In the genomic region with DNA sequence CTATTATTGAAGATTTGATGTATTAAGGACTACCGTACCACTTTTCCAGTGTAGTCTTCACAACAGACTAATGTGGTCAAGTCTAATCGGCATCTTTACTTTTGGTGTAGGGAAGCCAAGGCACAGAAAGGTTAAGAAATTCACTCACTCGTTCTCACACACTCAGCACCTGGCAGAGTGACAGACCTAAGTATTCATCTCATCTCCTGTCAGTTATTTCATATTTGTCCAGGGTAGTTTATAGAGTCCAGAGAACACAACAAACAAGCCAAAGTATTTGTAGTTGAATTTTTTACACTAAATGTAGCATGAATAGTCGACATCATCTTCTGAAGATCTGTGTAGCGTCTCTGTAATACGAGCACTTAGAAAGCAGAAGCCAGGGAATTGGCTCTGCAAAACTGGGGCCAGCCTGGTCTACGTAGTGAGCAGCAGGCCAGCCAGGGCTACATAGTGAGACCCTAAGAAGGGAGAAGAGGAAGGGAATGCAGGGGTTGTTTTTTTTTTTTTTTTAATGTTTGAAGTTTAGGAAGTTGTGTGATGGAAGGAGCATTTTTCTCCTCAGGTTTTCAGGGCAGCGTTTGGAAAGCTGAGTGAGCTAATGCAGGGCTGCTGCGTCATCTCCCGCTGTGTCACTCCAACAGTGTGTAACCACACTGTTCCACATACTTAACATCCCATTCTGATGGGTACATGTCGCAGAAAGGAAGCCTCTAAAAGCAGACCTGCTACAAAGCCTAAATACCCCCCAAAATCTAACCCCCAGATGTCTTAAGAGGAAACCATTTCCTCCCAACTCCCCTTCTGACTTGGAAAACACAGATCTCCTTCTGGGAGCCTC, we compare ENCODE assay signal across 9 mouse cellular contexts. TPM values are rescaled to one million over a fixed set of nuclear protein-coding genes. Genes with fewer than 3 reads are reported as not detected.
DNase-seq lines count a peak whose midpoint lies in the region; ATAC-seq and TF ChIP-seq lines count a peak whose summit lies in the region.
"Had no signal": no experiment of that assay in that cellular context is flagged by ENCODE, and none has a peak within 500 bp of the region (broad histone marks: within the 10 kb centered on the region; RNA-seq: fewer than 3 reads in every experiment).

No protein-coding gene starts in this region.

- no peak for DNase-seq in kidney, adult 2 months
- DNase-seq in kidney, postnatal 10 days, result no peak
- DNase-seq in MEL-GATA-1-ER (ENCODE audit: extremely low read depth, low read depth), result peak; percentile 25
- DNase-seq in forebrain, embryonic 11.5 days (ENCODE audit: low spot score), result no peak
- DNase-seq in gastrocnemius, adult 8-10 months (ENCODE audit: low spot score in 2 of 2), result no peak

- H3K9ac ChIP-seq in heart, embryonic 15.5 days, result no peak overlapping the region
- no peak overlapping the region for H3K9ac ChIP-seq in forebrain, embryonic 15.5 days (replicated peaks)
- no peak overlapping the region for H3K9ac ChIP-seq in forebrain, embryonic 11.5 days (ENCODE audit: low read length)
- H3K9ac ChIP-seq: midbrain, embryonic 15.5 days had no signal

- H3K27ac ChIP-seq in kidney, adult 2 months (ENCODE audit: insufficient read depth, low read depth, low read length), result peak overlapping the region; percentile 58
- H3K27ac ChIP-seq in heart, embryonic 15.5 days, result peak overlapping the region; percentile 83
- no peak overlapping the region for H3K27ac ChIP-seq in forebrain, embryonic 15.5 days (replicated peaks)
- no peak overlapping the region for H3K27ac ChIP-seq in forebrain, embryonic 11.5 days (ENCODE audit: low read depth, low read length)
- H3K27ac ChIP-seq: midbrain, embryonic 15.5 days had no signal

- no peak for ATAC-seq in heart, embryonic 15.5 days (replicated peaks; ENCODE audit: insufficient number of reproducible peaks, insufficient read depth, low FRiP score, low read depth)
- ATAC-seq in megakaryocyte, adult 5-6 weeks (ENCODE audit: poor library complexity, severe bottlenecking), result peak; percentile 37
- ATAC-seq in forebrain, embryonic 15.5 days (replicated peaks), result no peak
- ATAC-seq in forebrain, embryonic 11.5 days (replicated peaks; ENCODE audit: low FRiP score), result no peak
- ATAC-seq: midbrain, embryonic 15.5 days had no signal

- 0 out of 2 replicates have a peak overlapping the region, but pooled peaks have one; percentile 37 for H3K4me2 ChIP-seq in heart, embryonic 15.5 days
- no peak overlapping the region for H3K4me2 ChIP-seq in forebrain, embryonic 15.5 days (replicated peaks)
- no peak overlapping the region for H3K4me2 ChIP-seq in forebrain, embryonic 11.5 days (ENCODE audit: low read depth, low read length, severe bottlenecking)
- H3K4me2 ChIP-seq: midbrain, embryonic 15.5 days had no signal

- no peaks in the 10 kb centered on the region for H3K9me3 ChIP-seq in heart, embryonic 15.5 days (replicated peaks)
- no peaks in the 10 kb centered on the region for H3K9me3 ChIP-seq in forebrain, embryonic 15.5 days
- no peaks in the 10 kb centered on the region for H3K9me3 ChIP-seq in forebrain, embryonic 11.5 days (ENCODE audit: control insufficient read depth, low read length)
- H3K9me3 ChIP-seq: midbrain, embryonic 15.5 days had no signal

- TF ChIP-seq CTCF in kidney, adult 2 months (conservative IDR thresholded peaks at IDR 0.05; ENCODE audit: insufficient read depth, insufficient read length, low read depth, low read length), result no peak

- WGBS in kidney, adult 2 months, result 75% methylated on average over 11 of the region's 11 CpGs
- WGBS in heart, embryonic 15.5 days, result 62% methylated on average over 11 of the region's 11 CpGs
- WGBS in forebrain, embryonic 15.5 days, result 81% methylated on average over 11 of the region's 11 CpGs
- WGBS in forebrain, embryonic 11.5 days, result 87% methylated on average over 11 of the region's 11 CpGs

- peaks cover 18% of the 10 kb centered on the region; the same call in 1 of the 2 replicates for H3K4me1 ChIP-seq in kidney, adult 2 months (ENCODE audit: control insufficient read depth, insufficient read depth, low read length)
- H3K4me1 ChIP-seq in heart, embryonic 15.5 days (replicated peaks), result peaks cover 34% of the 10 kb centered on the region
- peaks cover 4% of the 10 kb centered on the region; the same call in 1 of the 2 replicates for H3K4me1 ChIP-seq in forebrain, embryonic 15.5 days
- no peaks in the 10 kb centered on the region for H3K4me1 ChIP-seq in forebrain, embryonic 11.5 days (replicated peaks; ENCODE audit: control insufficient read depth, insufficient read depth, low read length)
- H3K4me1 ChIP-seq: midbrain, embryonic 15.5 days had no signal

- H3K4me3 ChIP-seq in kidney, adult 2 months (ENCODE audit: insufficient read depth, low read depth, low read length), result no peak overlapping the region
- no peak overlapping the region for H3K4me3 ChIP-seq in heart, embryonic 15.5 days
- no peak overlapping the region for H3K4me3 ChIP-seq in forebrain, embryonic 15.5 days
- H3K4me3 ChIP-seq in forebrain, embryonic 11.5 days (ENCODE audit: low read depth, low read length), result no peak overlapping the region
- H3K4me3 ChIP-seq: midbrain, embryonic 15.5 days had no signal

- TF ChIP-seq POLR2A in kidney, adult 2 months (IDR thresholded peaks at IDR 0.05; ENCODE audit: low read depth, low read length), result no peak

- H3K27me3 ChIP-seq in kidney, adult 2 months (replicated peaks; ENCODE audit: control insufficient read depth, insufficient read depth, low read length), result no peaks in the 10 kb centered on the region
- H3K27me3 ChIP-seq in heart, embryonic 15.5 days, result no peaks in the 10 kb centered on the region
- H3K27me3 ChIP-seq in forebrain, embryonic 15.5 days, result no peaks in the 10 kb centered on the region
- no peaks in the 10 kb centered on the region for H3K27me3 ChIP-seq in forebrain, embryonic 11.5 days (ENCODE audit: control insufficient read depth, insufficient read depth, low read length)
- H3K27me3 ChIP-seq: midbrain, embryonic 15.5 days had no signal

- H3K36me3 ChIP-seq in kidney, adult 2 months (ENCODE audit: control insufficient read depth, insufficient read depth, low read length), result no peaks in the 10 kb centered on the region
- no peaks in the 10 kb centered on the region for H3K36me3 ChIP-seq in heart, embryonic 15.5 days
- no peaks in the 10 kb centered on the region for H3K36me3 ChIP-seq in forebrain, embryonic 15.5 days
- H3K36me3 ChIP-seq in forebrain, embryonic 11.5 days (ENCODE audit: control insufficient read depth, insufficient read depth, low read length), result no peaks in the 10 kb centered on the region
- H3K36me3 ChIP-seq: midbrain, embryonic 15.5 days had no signal

RNA-seq across cellular contexts. Expression of a gene that starts 44.6 kb away (rescaled TPM):
- 109 and 146 TPM in 2 replicates for polyA plus RNA-seq in kidney, adult 2 months (2012; rRNA removed)
- 4.6 and 5.0 TPM in 2 replicates for polyA plus RNA-seq in heart, embryonic 15.5 days (2015; fragmentation: Nextera tagmentation; extraction: Ambion mirVana)
- total RNA-seq in megakaryocyte, adult 5-6 weeks (2015), result not detected in 2 replicates
- 0.44 TPM in 1 of 2 replicates, not detected in the other for total RNA-seq in megakaryocyte, adult 5-6 weeks (2017)
- 1.9 and 2.7 TPM in 2 replicates for polyA plus RNA-seq in forebrain, embryonic 15.5 days (2015; fragmentation: Nextera tagmentation; extraction: Ambion mirVana)
- 1.8 and 1.9 TPM in 2 replicates for polyA plus RNA-seq in forebrain, embryonic 11.5 days (2014; fragmentation: Nextera tagmentation; extraction: Ambion mirVana)
- total RNA-seq in gastrocnemius, adult 8-10 months (2022), result under 1 TPM in 3 of 4 experiments, not detected in 1; 0.36 to 0.70 (median 0.68) TPM

Comparison
In these comparisons a context has a peak if more than half of its experiments do, and no peak if none do; other contexts are left out.
1. H3K27ac ChIP-seq: peak in kidney, adult 2 months (single experiment) and heart, embryonic 15.5 days (single experiment); none in forebrain, embryonic 15.5 days (single experiment) and forebrain, embryonic 11.5 days (single experiment).
2. RNA of a gene that starts 44.6 kb away (polyA plus RNA-seq): 109 to 146 TPM in kidney, adult 2 months; 4.6 to 5.0 TPM in heart, embryonic 15.5 days, 1.9 to 2.7 TPM in forebrain, embryonic 15.5 days and 1.8 to 1.9 TPM in forebrain, embryonic 11.5 days; every median in the first group is over 10 times any median in the second.